Mouse (Mus musculus) brown adipose tissue, adult 24 weeks (tissue): ENCODE measurements around the gene Mgat4b. TPM values are rescaled to one million over a fixed set of nuclear protein-coding genes. Genes with fewer than 3 reads are reported as not detected.

Experiments used
- H3K27ac ChIP-seq: fragments of 200-500 bp; replicated peaks from 2 replicates; pipeline ENCODE4 v1.5.1; 2012; ENCODE audit warnings: low read depth, mild to moderate bottlenecking, low read length
- H3K4me1 ChIP-seq: fragments of 200-500 bp; 2 replicates; pipeline ENCODE4 v1.6.1; 2012; ENCODE audit warnings: low read length, mixed read lengths; ENCODE audit not compliant: control insufficient read depth, insufficient read depth, insufficient read length
- H3K4me3 ChIP-seq: fragments of 200-500 bp; 2 replicates; pipeline ENCODE4 v1.5.1; 2012; ENCODE audit warnings: low read depth, mild to moderate bottlenecking, low read length, moderate library complexity; ENCODE audit not compliant: insufficient read depth
- polyA plus RNA-seq: library from polyadenylated mRNA; stranded (reverse); fragments of >200 nt; gene quantifications from 2 replicates; pipeline ENCODE4 v1.2.4, GENCODE M21; 2012; ENCODE audit not compliant: missing spikeins, insufficient read depth, insufficient read length

The Mgat4b gene
- polyA plus RNA-seq, 1 experiment: 57.6 TPM

- Histone ChIP-seq H3K4me3 (no peak overlapping the region), H3K27ac (no peak overlapping the region), H3K4me1 (no peaks in the 10 kb centered on the region; the same call in 1 of the 2 replicates)
These were observed 20.3 kb upstream of the Mgat4b start for GRCm38 (mm10) chr11:50190362-50190761.

- no peak overlapping the region for H3K27ac ChIP-seq
- no peak overlapping the region for H3K4me3 ChIP-seq
These were observed 18.4 kb upstream of the Mgat4b start for GRCm38 (mm10) chr11:50192278-50192677.

GRCm38 (mm10) chr11:50194070-50194469 lies 16.6 kb upstream of the Mgat4b start:
- Histone ChIP-seq H3K27ac (no peak overlapping the region), H3K4me3 (no peak overlapping the region), H3K4me1 (no peaks in the 10 kb centered on the region; the same call in 1 of the 2 replicates)

More at GRCm38 (mm10) chr11:50192278-50192677, 18.4 kb upstream of the Mgat4b start:
- H3K4me1 ChIP-seq: no peaks in the 10 kb centered on the region; the same call in 1 of the 2 replicates

GRCm38 (mm10) chr11:50194793-50195192 lies 15.9 kb upstream of the Mgat4b start:
- Histone ChIP-seq H3K4me1 (no peaks in the 10 kb centered on the region; the same call in 1 of the 2 replicates), H3K27ac (no peak overlapping the region), H3K4me3 (no peak overlapping the region)

- H3K4me1 ChIP-seq: no peaks in the 10 kb centered on the region; the same call in 1 of the 2 replicates
- no peak overlapping the region for H3K27ac ChIP-seq
- H3K4me3 ChIP-seq: no peak overlapping the region
These were observed 13.2 kb upstream of the Mgat4b start for GRCm38 (mm10) chr11:50197500-50197899.

GRCm38 (mm10) chr11:50198219-50198846 lies 12.4 kb upstream of the Mgat4b start:
- no peak overlapping the region for H3K27ac ChIP-seq
- H3K4me1 ChIP-seq: no peaks in the 10 kb centered on the region
- H3K4me3 ChIP-seq: no peak overlapping the region

- Histone ChIP-seq H3K27ac (no peak overlapping the region), H3K4me1 (no peaks in the 10 kb centered on the region), H3K4me3 (no peak overlapping the region)
These were observed 11.8 kb upstream of the Mgat4b start for GRCm38 (mm10) chr11:50198916-50199315.

GRCm38 (mm10) chr11:50200613-50201012 lies 10.1 kb upstream of the Mgat4b start:
- Histone ChIP-seq H3K27ac (no peak overlapping the region), H3K4me3 (no peak overlapping the region), H3K4me1 (no peaks in the 10 kb centered on the region; the same call in none of the 2 replicates)

GRCm38 (mm10) chr11:50201590-50201989 lies 9.1 kb upstream of the Mgat4b start:
- Histone ChIP-seq H3K27ac (no peak overlapping the region), H3K4me3 (no peak overlapping the region), H3K4me1 (no peaks in the 10 kb centered on the region; the same call in none of the 2 replicates)

GRCm38 (mm10) chr11:50203302-50203827 lies 7.3 kb upstream of the Mgat4b start:
- Histone ChIP-seq H3K4me1 (peaks cover 5% of the 10 kb centered on the region), H3K4me3 (no peak overlapping the region), H3K27ac (no peak overlapping the region)

- H3K4me1 ChIP-seq: peaks cover 8% of the 10 kb centered on the region
- no peak overlapping the region for H3K4me3 ChIP-seq
- H3K27ac ChIP-seq: peak overlapping the region; percentile 43
These were observed 5.3 kb upstream of the Mgat4b start for GRCm38 (mm10) chr11:50205434-50205833.

- no peak overlapping the region for H3K27ac ChIP-seq
- no peak overlapping the region for H3K4me3 ChIP-seq
- H3K4me1 ChIP-seq: peaks cover 8% of the 10 kb centered on the region
These were observed 4.7 kb upstream of the Mgat4b start for GRCm38 (mm10) chr11:50206037-50206436.

GRCm38 (mm10) chr11:50207344-50207743 lies 3.3 kb upstream of the Mgat4b start:
- no peak overlapping the region for H3K27ac ChIP-seq
- H3K4me3 ChIP-seq: no peak overlapping the region
- H3K4me1 ChIP-seq: peaks cover 9% of the 10 kb centered on the region

- Histone ChIP-seq H3K4me1 (peaks cover 16% of the 10 kb centered on the region), H3K4me3 (no peak overlapping the region; the same call in 1 of the 2 replicates), H3K27ac (no peak overlapping the region)
These were observed 2.7 kb upstream of the Mgat4b start for GRCm38 (mm10) chr11:50208039-50208438.

- H3K4me1 ChIP-seq: peaks cover 23% of the 10 kb centered on the region
- H3K27ac ChIP-seq: peak overlapping the region; percentile 90
- peak overlapping the region; percentile 98 for H3K4me3 ChIP-seq
These were observed 587 bp upstream of the Mgat4b start for GRCm38 (mm10) chr11:50210101-50210504.
